Mouse (Mus musculus) E14TG2a.4 (cell line): ENCODE measurements at regions not wholly inside any gene's neighbourhood (a gene's known extent, or its start where the extent isn't known, plus 50 kb on each side); places are given as distances from the start of the nearest gene placed in this dataset.

Source experiments
- CTCF ChIP-seq: conservative IDR thresholded peaks from 2 replicates; pipeline ENCODE4 v1.5.1; 2014; ENCODE audit warnings: low read length
- NANOG ChIP-seq: IDR thresholded peaks from 2 replicates; pipeline ENCODE4 v1.6.1; 2014; ENCODE audit warnings: borderline replicate concordance, low read length, mixed read lengths

GRCm38 (mm10) chr11:45219239-45219638 lies 602.1 kb downstream of the Ebf1 start:
- TF ChIP-seq CTCF (no peak), NANOG (no peak)
